Mouse (Mus musculus): ENCODE data around the gene Rbm12b1. TPM values are rescaled to one million over a fixed set of nuclear protein-coding genes. Genes with fewer than 3 reads are reported as not detected.

Rbm12b1 gene
- 3.9 and 4.4 TPM in 2 replicates for polyA plus RNA-seq (2012; rRNA removed)

GRCm38 (mm10) chr4:12140141-12140567 is at the start of gene Rbm12b1:
Gene Rbm12b1 (plus strand): TSS chr4:12140264.

DNA sequence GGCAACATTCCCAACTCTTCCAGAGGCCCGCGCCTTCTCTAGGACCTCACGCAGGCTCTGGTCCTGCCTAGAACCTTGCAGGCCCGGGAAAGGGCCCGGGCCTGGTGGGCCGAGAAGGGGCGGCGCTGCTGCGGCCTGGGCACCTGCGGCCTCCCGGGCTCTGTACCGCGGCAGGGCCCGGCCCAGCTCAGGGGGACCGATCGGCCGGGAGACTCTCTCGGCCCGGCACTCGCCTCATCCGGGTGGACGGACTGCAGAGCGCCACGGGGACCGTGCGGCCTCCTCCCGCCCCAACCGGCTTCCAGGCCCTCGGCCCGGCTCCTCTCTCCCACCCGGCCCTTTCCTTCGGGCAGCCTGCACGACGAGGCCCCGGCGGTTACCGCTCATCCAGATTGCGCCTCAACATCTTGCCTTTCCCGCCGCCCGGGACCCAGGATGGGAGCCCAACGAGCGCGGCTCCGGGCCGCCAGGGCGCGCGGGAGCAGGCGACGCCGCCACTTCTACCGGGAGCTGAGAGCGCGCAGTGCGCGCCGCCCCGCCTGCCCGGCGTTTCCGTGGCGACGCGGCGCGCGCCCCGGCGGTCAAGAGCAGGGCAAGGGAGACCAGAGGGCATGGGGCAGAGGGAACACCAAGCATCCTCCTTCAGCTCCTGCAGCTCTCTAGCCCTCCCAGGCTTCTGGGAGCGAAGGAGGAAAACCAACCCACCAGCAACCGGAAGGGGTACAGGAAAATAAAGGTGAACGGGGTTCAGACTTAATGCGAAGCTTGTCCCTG is 31.4 kb downstream of the Rbm12b1 start, which contains the start of gene Fam92a:
TSS of gene Fam92a (minus strand) at position 698 of the 774 bp plus-strand sequence.

Other genes with a start within 250 kb of the Rbm12b1 start
- not detected in 2 replicates for gene Gm10604, start 159.0 kb upstream of the Rbm12b1 start, polyA plus RNA-seq (2012; rRNA removed)
- gene Rbm12b2, start 50.8 kb upstream of the Rbm12b1 start, polyA plus RNA-seq (2012; rRNA removed), result 3.4 and 3.7 TPM in 2 replicates
- 7.9 and 8.7 TPM in 2 replicates for gene Fam92a, start 31.8 kb downstream of the Rbm12b1 start, polyA plus RNA-seq (2012; rRNA removed)